Mouse (Mus musculus) WW6 (cell line): ENCODE data around the gene Sobp.

Experiments
- DNase-seq: peaks from one replicate; pipeline ENCODE4 v3.0.0-alpha.2; 2013; ENCODE audit warnings: low read depth, low spot score

The Sobp gene

GRCm38 (mm10) chr10:43034811-43035210 is 139.5 kb downstream of the Sobp start:
- no peak for DNase-seq

- no peak for DNase-seq
Measured at GRCm38 (mm10) chr10:43033481-43034248, 140.7 kb downstream of the Sobp start.

GRCm38 (mm10) chr10:43027006-43027405 is 147.3 kb downstream of the Sobp start:
- DNase-seq, result no peak

- DNase-seq, result no peak
Measured at GRCm38 (mm10) chr10:43023454-43024194, 150.7 kb downstream of the Sobp start.

- no peak for DNase-seq
Measured at GRCm38 (mm10) chr10:43022190-43022761, 152.1 kb downstream of the Sobp start.

- DNase-seq, result no peak
Measured at GRCm38 (mm10) chr10:43021512-43022116, 152.7 kb downstream of the Sobp start.

- DNase-seq, result no peak
Measured at GRCm38 (mm10) chr10:43021017-43021416, 153.3 kb downstream of the Sobp start.

GRCm38 (mm10) chr10:43014782-43015181 is 159.5 kb downstream of the Sobp start:
- no peak for DNase-seq

GRCm38 (mm10) chr10:43014358-43014757 is 160.0 kb downstream of the Sobp start:
- no peak for DNase-seq

- DNase-seq, result no peak
Measured at GRCm38 (mm10) chr10:43008116-43008515, 166.2 kb downstream of the Sobp start.

- DNase-seq, result no peak
Measured at GRCm38 (mm10) chr10:43006534-43006933, 167.8 kb downstream of the Sobp start.

- DNase-seq, result no peak
Measured at GRCm38 (mm10) chr10:43005677-43006076, 168.7 kb downstream of the Sobp start.

- DNase-seq, result no peak
Measured at GRCm38 (mm10) chr10:43005031-43005430, 169.3 kb downstream of the Sobp start.

GRCm38 (mm10) chr10:43004174-43004734 is 170.1 kb downstream of the Sobp start:
- DNase-seq, result no peak

- DNase-seq, result no peak
Measured at GRCm38 (mm10) chr10:43003466-43003757, 170.9 kb downstream of the Sobp start.

- DNase-seq, result no peak
Measured at GRCm38 (mm10) chr10:43002721-43003465, 171.4 kb downstream of the Sobp start.

- DNase-seq, result no peak
Measured at GRCm38 (mm10) chr10:43002066-43002678, 172.2 kb downstream of the Sobp start.

GRCm38 (mm10) chr10:43001433-43001832 is 172.9 kb downstream of the Sobp start:
- no peak for DNase-seq

- no peak for DNase-seq
Measured at GRCm38 (mm10) chr10:42999324-42999723, 175.0 kb downstream of the Sobp start.

- no peak for DNase-seq
Measured at GRCm38 (mm10) chr10:42997278-42997677, 177.1 kb downstream of the Sobp start.

GRCm38 (mm10) chr10:42995484-42995895 is 178.8 kb downstream of the Sobp start:
- no peak for DNase-seq
